Comparison of ENCODE assay signal across 26 mouse cellular contexts in the genomic region with DNA sequence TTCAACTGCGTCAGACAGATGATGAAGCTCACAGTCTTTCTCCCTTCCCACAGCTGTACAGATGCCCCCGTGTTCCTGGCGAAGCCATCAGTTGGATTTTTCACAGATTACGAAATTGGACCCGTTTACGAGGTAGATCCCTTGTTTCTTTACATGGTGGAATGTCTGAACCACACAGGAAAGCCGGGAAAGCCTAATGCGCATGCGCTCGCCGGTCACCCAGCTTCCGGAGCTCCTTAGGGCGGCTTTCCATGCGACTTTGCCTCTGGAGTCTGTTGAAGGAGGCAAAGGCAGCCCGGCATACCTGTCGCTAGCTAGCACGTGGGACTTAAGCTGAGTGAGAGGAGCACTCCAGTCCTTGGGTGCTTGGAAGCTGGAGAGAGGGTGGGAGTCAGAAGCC. TPM values are rescaled to one million over a fixed set of nuclear protein-coding genes. Genes with fewer than 3 reads are reported as not detected.
"Had no signal": no experiment of that assay in that cellular context is flagged by ENCODE, and none has a peak within 500 bp of the region (broad histone marks: within the 10 kb centered on the region; RNA-seq: fewer than 3 reads in every experiment).

No protein-coding gene starts in this region.

- DNase-seq: lung, adult 18-20 months; lung, embryonic 14.5 days; lung, postnatal 10 days; lung, postnatal 4 days; midbrain, embryonic 14.5 days; retina, postnatal 1 day; right cerebral cortex, adult 18-20 months; right cerebral cortex, postnatal 25 days; right cerebral cortex, postnatal 4 days; spleen, adult 18-20 months; thymus, adult 18-20 months; thymus, postnatal 25 days; thymus, postnatal 4 days had no signal

- H3K36me3 ChIP-seq: midbrain, embryonic 10.5 days; midbrain, embryonic 12.5 days; neural tube, embryonic 13.5 days; neural tube, embryonic 15.5 days had no signal

- H3K4me1 ChIP-seq: midbrain, embryonic 12.5 days had no signal

- H3K9me3 ChIP-seq: midbrain, embryonic 10.5 days; midbrain, embryonic 12.5 days; neural tube, embryonic 13.5 days; neural tube, embryonic 15.5 days had no signal

- H3K27me3 ChIP-seq: midbrain, embryonic 12.5 days; neural tube, embryonic 13.5 days; neural tube, embryonic 15.5 days had no signal

- H3K27ac ChIP-seq: midbrain, embryonic 10.5 days; midbrain, embryonic 12.5 days; neural tube, embryonic 13.5 days; neural tube, embryonic 15.5 days had no signal

- H3K4me3 ChIP-seq: midbrain, embryonic 10.5 days; midbrain, embryonic 12.5 days; myocyte; neural tube, embryonic 13.5 days; neural tube, embryonic 15.5 days had no signal

RNA-seq across cellular contexts. Expression of a gene that starts 12.6 kb away (rescaled TPM):
- total RNA-seq: megakaryocyte, adult 5-6 weeks; megakaryocyte-erythroid progenitor cell, adult 5-6 weeks had no signal

RNA-seq across cellular contexts. Expression of a gene that starts 21.6 kb away (rescaled TPM):
- total RNA-seq: megakaryocyte-erythroid progenitor cell, adult 5-6 weeks had no signal

RNA-seq across cellular contexts. Expression of a gene that starts 42.0 kb away (rescaled TPM):
- total RNA-seq: megakaryocyte-erythroid progenitor cell, adult 5-6 weeks had no signal

RNA-seq across cellular contexts. Expression of a gene that starts 44.0 kb away (rescaled TPM):
- total RNA-seq: megakaryocyte, adult 5-6 weeks; megakaryocyte-erythroid progenitor cell, adult 5-6 weeks had no signal
- polyA plus RNA-seq: lung, embryonic 14.5 days; lung, embryonic 16.5 days; midbrain, embryonic 10.5 days; midbrain, embryonic 12.5 days; midbrain, embryonic 14.5 days; midbrain, embryonic 16.5 days; myocyte; neural tube, embryonic 11.5 days; neural tube, embryonic 13.5 days; neural tube, embryonic 15.5 days; small intestine, adult 2 months; stomach, embryonic 14.5 days; stomach, embryonic 16.5 days had no signal
